8 mouse cellular contexts compared by ENCODE assay signal in the genomic region with DNA sequence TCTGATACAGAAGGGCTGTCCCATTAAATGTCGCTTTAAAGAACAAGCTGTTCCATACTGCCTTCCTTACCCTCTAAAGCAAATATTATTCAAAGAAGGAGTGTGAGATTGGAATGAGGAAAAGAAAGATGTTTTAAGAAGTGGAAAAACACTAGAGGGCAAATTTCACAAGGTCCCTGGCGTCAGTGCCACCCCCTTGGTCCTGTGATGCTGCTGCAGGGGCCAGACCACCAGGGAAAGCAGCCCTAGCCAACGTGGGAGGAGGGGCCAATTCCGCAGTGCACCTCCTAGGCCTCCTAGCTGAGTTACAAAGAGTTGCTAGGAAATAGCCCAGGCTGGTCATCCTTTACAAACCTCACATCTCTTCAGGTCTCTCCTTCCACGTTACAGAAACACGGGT. TPM values are rescaled to one million over a fixed set of nuclear protein-coding genes. Genes with fewer than 3 reads are reported as not detected.
A peak's percentile ranks its signal among the peaks of the same experiment; 100 is the strongest.
DNase-seq lines count a peak whose midpoint lies in the region; ATAC-seq and TF ChIP-seq lines count a peak whose summit lies in the region.

No protein-coding gene starts in this region.

- 23% methylated on average over 6 of the region's 6 CpGs for WGBS in hindbrain, embryonic 10.5 days
- 30% methylated on average over 6 of the region's 6 CpGs for WGBS in liver, embryonic 16.5 days (ENCODE audit: insufficient replicate concordance)
- 12% methylated on average over 6 of the region's 6 CpGs for WGBS in small intestine, adult 2 months

- peak overlapping the region; percentile 58 for H3K4me2 ChIP-seq in liver, embryonic 16.5 days (ENCODE audit: low read depth, low read length)

- TF ChIP-seq CTCF in left cerebral cortex, adult 2 months (IDR thresholded peaks at IDR 0.05), result no peak
- TF ChIP-seq CTCF in small intestine, adult 2 months (IDR thresholded peaks at IDR 0.05; ENCODE audit: extremely low read depth, insufficient read length, insufficient replicate concordance, low read depth, low read length), result no peak

- peak overlapping the region; percentile 94 for H3K4me3 ChIP-seq in left cerebral cortex, adult 2 months
- H3K4me3 ChIP-seq in hindbrain, embryonic 10.5 days, result peak overlapping the region; percentile 74
- H3K4me3 ChIP-seq in liver, embryonic 16.5 days (ENCODE audit: low read depth, low read length), result peak overlapping the region; percentile 58
- H3K4me3 ChIP-seq in small intestine, adult 2 months (ENCODE audit: low read depth, low read length), result peak overlapping the region; percentile 78

- peak in 1 of 2 experiments; percentile 49 for DNase-seq in left cerebral cortex, adult 2 months (ENCODE audit: extremely low spot score in 1 of 2, low spot score in 2 of 2)
- no peak for DNase-seq in left cerebral cortex, adult 11 months (ENCODE audit: low spot score)
- peak; percentile 74 for DNase-seq in cerebellum, adult 9-11 months
- DNase-seq in hindbrain, embryonic 10.5 days (ENCODE audit: low spot score), result no peak
- no peak for DNase-seq in gastrocnemius, postnatal 25 days

- H3K4me1 ChIP-seq in hindbrain, embryonic 10.5 days (replicated peaks), result peaks cover 51% of the 10 kb centered on the region
- no peaks in the 10 kb centered on the region; the same call in none of the 2 replicates for H3K4me1 ChIP-seq in liver, embryonic 16.5 days (ENCODE audit: control insufficient read depth, low read depth, low read length)
- H3K4me1 ChIP-seq in small intestine, adult 2 months (ENCODE audit: control insufficient read depth, insufficient read depth, insufficient read length, low read length), result peaks cover 8% of the 10 kb centered on the region

- peak overlapping the region; percentile 24; the same call in 1 of the 2 replicates for H3K9ac ChIP-seq in liver, embryonic 16.5 days (ENCODE audit: low read depth, low read length)

- intact Hi-C loops in left cerebral cortex, adult 2 months (cut with DNase I), result loop anchor here (2.0 to 5.0 kb wide), 6 partner anchors 121 to 661 kb away; no protein-coding TSS in a partner anchor

- no peak for ATAC-seq in liver, embryonic 16.5 days (ENCODE audit: low read depth)
- ATAC-seq in erythroid progenitor cell, adult 5-6 weeks (replicated peaks; ENCODE audit: low FRiP score, poor library complexity, severe bottlenecking), result no peak

- H3K36me3 ChIP-seq in hindbrain, embryonic 10.5 days, result peaks cover 27% of the 10 kb centered on the region
- no peaks in the 10 kb centered on the region for H3K36me3 ChIP-seq in liver, embryonic 16.5 days (ENCODE audit: control insufficient read depth, insufficient read depth)
- peaks cover 51% of the 10 kb centered on the region for H3K36me3 ChIP-seq in small intestine, adult 2 months (ENCODE audit: control insufficient read depth, insufficient read depth, low read length)

- H3K9me3 ChIP-seq in hindbrain, embryonic 10.5 days, result no peaks in the 10 kb centered on the region
- no peaks in the 10 kb centered on the region for H3K9me3 ChIP-seq in liver, embryonic 16.5 days (replicated peaks; ENCODE audit: control insufficient read depth, low read length)

- H3K27ac ChIP-seq in left cerebral cortex, adult 2 months, result peak overlapping the region; percentile 99
- H3K27ac ChIP-seq in hindbrain, embryonic 10.5 days, result peak overlapping the region; percentile 12; the same call in 1 of the 2 replicates
- H3K27ac ChIP-seq in liver, embryonic 16.5 days (ENCODE audit: low read length), result no peak overlapping the region
- peak overlapping the region; percentile 92 for H3K27ac ChIP-seq in small intestine, adult 2 months (ENCODE audit: insufficient read depth, low read depth, low read length)

- TF ChIP-seq POLR2A in small intestine, adult 2 months (IDR thresholded peaks at IDR 0.05; ENCODE audit: low read depth, low read length), result no peak

- H3K27me3 ChIP-seq in hindbrain, embryonic 10.5 days (ENCODE audit: insufficient read depth, poor library complexity, severe bottlenecking), result peaks cover 42% of the 10 kb centered on the region
- H3K27me3 ChIP-seq in liver, embryonic 16.5 days (ENCODE audit: control insufficient read depth, insufficient read depth, low read depth, low read length), result peaks cover 46% of the 10 kb centered on the region
- H3K27me3 ChIP-seq in small intestine, adult 2 months (ENCODE audit: control insufficient read depth, insufficient read depth, low read length), result no peaks in the 10 kb centered on the region

RNA-seq across cellular contexts. Expression of a gene that starts 2.1 kb away (rescaled TPM):
- total RNA-seq in left cerebral cortex, adult 2 months (2021), result 1,000 to 10,000 TPM; 1,624 to 1,674 TPM
- 19.0 and 25.9 TPM in 2 replicates for polyA plus RNA-seq in hindbrain, embryonic 10.5 days (2016; fragmentation: Nextera tagmentation; extraction: Ambion mirVana)
- polyA plus RNA-seq in liver, embryonic 16.5 days (2015; fragmentation: Nextera tagmentation; extraction: Ambion mirVana), result 17.7 and 20.3 TPM in 2 replicates
- 204 and 369 TPM in 2 replicates for polyA plus RNA-seq in small intestine, adult 2 months (2012; rRNA removed)
- total RNA-seq in gastrocnemius, postnatal 25 days (2021), result 100 to 1,000 TPM; 178 to 308 TPM
- total RNA-seq in erythroid progenitor cell, adult 5-6 weeks (2015; ENCODE audit: low replicate concordance), result 24.9 and 41.5 TPM in 2 replicates
- total RNA-seq in erythroid progenitor cell, adult 5-6 weeks (2017; ENCODE audit: low replicate concordance), result 12.6 and 30.4 TPM in 2 replicates

Comparison
In these comparisons a context has a peak if more than half of its experiments do, and no peak if none do; other contexts are left out.
1. RNA of a gene that starts 2.1 kb away (total RNA-seq): 1,624 to 1,674 TPM in left cerebral cortex, adult 2 months; 178 to 308 TPM in gastrocnemius, postnatal 25 days and 12.6 to 41.5 TPM in erythroid progenitor cell, adult 5-6 weeks; every median in the first group is over 4 times any median in the second.
2. Peak in every context shown above with its lines, with median percentiles within 50 percentile points of each other: H3K4me3 ChIP-seq.